Comparison of ENCODE assay signal across 31 mouse cellular contexts in the genomic region with DNA sequence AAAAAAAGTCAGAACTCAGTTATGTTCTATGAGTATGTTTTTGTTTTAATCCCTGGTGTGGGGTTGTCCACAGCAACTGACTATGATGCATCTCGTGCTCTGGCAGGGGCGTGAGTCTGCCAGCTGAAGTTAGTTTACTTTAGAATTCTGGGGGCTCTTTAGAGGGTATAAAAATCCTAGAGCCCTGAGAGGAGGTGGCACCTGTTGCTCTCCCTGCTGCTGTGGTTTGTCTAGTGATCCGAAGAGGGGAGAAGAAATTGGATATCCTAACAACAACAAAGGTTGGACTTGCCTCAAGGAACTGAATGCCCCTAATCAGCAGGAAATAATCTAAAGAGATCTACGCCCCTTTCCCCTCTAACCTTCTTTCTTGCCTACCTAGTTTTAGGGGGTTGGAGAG.
"Had no signal": no experiment of that assay in that cellular context is flagged by ENCODE, and none has a peak within 500 bp of the region (broad histone marks: within the 10 kb centered on the region; RNA-seq: fewer than 3 reads in every experiment).

No protein-coding gene starts in this region.

- H3K4me1 ChIP-seq: limb, embryonic 12.5 days; limb, embryonic 13.5 days; limb, embryonic 15.5 days; liver, embryonic 15.5 days; lung, embryonic 15.5 days; midbrain, embryonic 15.5 days had no signal

- DNase-seq: left cerebral cortex, postnatal 4 days; liver; liver, embryonic 13.5 days; liver, postnatal 0 days; lung, adult 18-20 months; lung, adult 2 months; lung, embryonic 14.5 days; lung, postnatal 14 days; lung, postnatal 36 days; lung, postnatal 4 days; midbrain, embryonic 14.5 days had no signal

- H3K27me3 ChIP-seq: limb, embryonic 13.5 days; limb, embryonic 15.5 days; midbrain, embryonic 12.5 days; midbrain, embryonic 15.5 days had no signal

- H3K27ac ChIP-seq: left cerebral cortex, adult 2 months; limb, embryonic 10.5 days; limb, embryonic 12.5 days; limb, embryonic 13.5 days; limb, embryonic 15.5 days; liver, embryonic 12.5 days; liver, embryonic 13.5 days; liver, embryonic 14.5 days; liver, embryonic 15.5 days; lung, embryonic 15.5 days; macrophage; midbrain, embryonic 10.5 days; midbrain, embryonic 12.5 days; midbrain, embryonic 13.5 days; midbrain, embryonic 15.5 days; neural tube, embryonic 12.5 days had no signal

- ATAC-seq: liver, embryonic 12.5 days; liver, postnatal 0 days; lung, postnatal 0 days; midbrain, embryonic 13.5 days; midbrain, embryonic 15.5 days; midbrain, embryonic 16.5 days had no signal

- H3K36me3 ChIP-seq: limb, embryonic 10.5 days; limb, embryonic 12.5 days; limb, embryonic 13.5 days; limb, embryonic 15.5 days; liver, embryonic 12.5 days; liver, embryonic 13.5 days; liver, embryonic 15.5 days; lung, embryonic 15.5 days; midbrain, embryonic 10.5 days; midbrain, embryonic 12.5 days; midbrain, embryonic 13.5 days; midbrain, embryonic 15.5 days; neural tube, embryonic 12.5 days had no signal

- H3K4me3 ChIP-seq: left cerebral cortex, adult 2 months; limb, embryonic 10.5 days; limb, embryonic 12.5 days; limb, embryonic 13.5 days; limb, embryonic 15.5 days; liver, embryonic 12.5 days; liver, embryonic 13.5 days; liver, embryonic 15.5 days; lung, embryonic 15.5 days; megakaryocyte, embryonic 14.5 days; midbrain, embryonic 10.5 days; midbrain, embryonic 12.5 days; midbrain, embryonic 13.5 days; midbrain, embryonic 15.5 days; neural tube, embryonic 12.5 days had no signal

- H3K4me2 ChIP-seq: limb, embryonic 12.5 days; limb, embryonic 13.5 days; limb, embryonic 15.5 days; liver, embryonic 11.5 days; liver, embryonic 12.5 days; liver, embryonic 13.5 days; liver, embryonic 15.5 days; lung, embryonic 14.5 days; lung, embryonic 15.5 days; midbrain, embryonic 11.5 days; midbrain, embryonic 12.5 days; midbrain, embryonic 13.5 days; midbrain, embryonic 15.5 days; neural tube, embryonic 12.5 days had no signal

- H3K9ac ChIP-seq: limb, embryonic 12.5 days; limb, embryonic 13.5 days; limb, embryonic 15.5 days; liver, embryonic 12.5 days; liver, embryonic 13.5 days; liver, embryonic 14.5 days; liver, embryonic 15.5 days; liver, postnatal 0 days; lung, embryonic 14.5 days; lung, embryonic 15.5 days; midbrain, embryonic 12.5 days; midbrain, embryonic 13.5 days; midbrain, embryonic 15.5 days; neural tube, embryonic 12.5 days had no signal

- H3K9me3 ChIP-seq: limb, embryonic 10.5 days; limb, embryonic 12.5 days; limb, embryonic 13.5 days; limb, embryonic 15.5 days; liver, embryonic 12.5 days; liver, embryonic 13.5 days; liver, embryonic 15.5 days; lung, embryonic 15.5 days; midbrain, embryonic 10.5 days; midbrain, embryonic 12.5 days; midbrain, embryonic 13.5 days; midbrain, embryonic 15.5 days; neural tube, embryonic 12.5 days had no signal
